Mouse (Mus musculus) stomach, postnatal 0 days (tissue): ENCODE data around the gene Gm8369.

Experiments
- CTCF ChIP-seq: IDR thresholded peaks from 2 replicates; pipeline ENCODE4 v1.5.1; 2016; ENCODE audit warnings: antibody characterized with exemption, low read depth, mild to moderate bottlenecking, moderate library complexity
- EP300 ChIP-seq: optimal IDR thresholded peaks from 2 replicates; pipeline ENCODE3; 2016; ENCODE audit warnings: antibody characterized with exemption

- no peak for TF ChIP-seq CTCF
- no peak for TF ChIP-seq EP300
Observed at GRCm38 (mm10) chr19:11483941-11484340, 1.8 kb upstream of the Gm8369 start.
